Mouse (Mus musculus): ENCODE results near the gene Haghl.

GRCm38 (mm10) chr17:25791843-25792527, 6.5 kb upstream of the Haghl start:
- TF ChIP-seq POLR2A (IDR thresholded peaks at IDR 0.05; ENCODE audit: borderline replicate concordance, extremely low read depth, insufficient read depth, insufficient read length, poor library complexity, severe bottlenecking) = peak; percentile 42; the same call in 1 of the 2 replicates
- TF ChIP-seq CTCF (IDR thresholded peaks at IDR 0.05; ENCODE audit: borderline replicate concordance, extremely low read depth, insufficient read depth, insufficient read length) = no peak

Data from brain, embryonic 14.5 days (tissue).